Mouse (Mus musculus) brain, embryonic 14.5 days (tissue): ENCODE data around the gene Dapk2.

ENCODE experiments used
- CTCF ChIP-seq: fragments of 200-500 bp; IDR thresholded peaks from 2 replicates; pipeline ENCODE4 v1.5.1; 2012; ENCODE audit warnings: inconsistent platforms, mild to moderate bottlenecking, moderate library complexity, borderline replicate concordance; ENCODE audit not compliant: insufficient read depth, insufficient read length; ENCODE audit errors: extremely low read depth
- POLR2A ChIP-seq: fragments of 200-500 bp; IDR thresholded peaks from 2 replicates; pipeline ENCODE4 v1.6.1; 2012; ENCODE audit warnings: mild to moderate bottlenecking, inconsistent platforms, borderline replicate concordance; ENCODE audit not compliant: poor library complexity, insufficient read depth, insufficient read length, severe bottlenecking; ENCODE audit errors: extremely low read depth

GRCm38 (mm10) chr9:66154013-66154412 is 4.0 kb upstream of the Dapk2 start:
- TF ChIP-seq POLR2A (no peak), CTCF (no peak)
